Mouse (Mus musculus): Measurements from ENCODE around the gene Gramd4. TPM values are rescaled to one million over a fixed set of nuclear protein-coding genes. Genes with fewer than 3 reads are reported as not detected.

Gramd4 gene
- total and polyA plus RNA-seq, 3 experiments: 0.17 to 0.66 (median 0.56) TPM

GRCm38 (mm10) chr15:86171316-86171715 is 113.8 kb downstream of the Gramd4 start:
- dilution Hi-C loops (cut with MboI; ENCODE audit: extremely low pct_ligation_motif_present, extremely low pct_unique_long_range_greater_than_20kb, low sequenced_read_pairs) (no loop called here), in situ Hi-C loops (cut with MboI; ENCODE audit: low pct_ligation_motif_present, low pct_unique_long_range_greater_than_20kb, low sequenced_read_pairs) (no loop called here)
- peaks cover 29% of the 10 kb centered on the region for H3K27me3 ChIP-seq (replicated peaks)
- H3K9ac ChIP-seq (ENCODE audit: insufficient read depth, low read depth): no peak overlapping the region
- H3K36me3 ChIP-seq (replicated peaks in 1 of 2; ENCODE audit: control insufficient read depth in 1 of 2, insufficient read depth in 1 of 2, low read length in 1 of 2): no peaks in the 10 kb centered on the region
- H3K4me1 ChIP-seq (ENCODE audit: control insufficient read depth in 1 of 2, insufficient read depth in 2 of 2): peaks cover 34 to 49% of the 10 kb centered on the region in 2 experiments
- 0 out of 2 replicates have a peak, but pooled peaks cover 3% of the 10 kb centered on the region for H3K79me2 ChIP-seq (replicated peaks; ENCODE audit: control insufficient read depth, extremely low read depth, insufficient read depth, poor library complexity, severe bottlenecking)
- H3K4me3 ChIP-seq (replicated peaks in 1 of 3; ENCODE audit: low read depth in 2 of 3, low read length in 2 of 3, poor library complexity in 1 of 3): no peak overlapping the region
- DNase-seq (ENCODE audit: extremely low read depth): no peak
- H3K4me2 ChIP-seq (ENCODE audit: insufficient read depth, low read depth, poor library complexity, severe bottlenecking): no peak overlapping the region
- TF ChIP-seq UBTF (IDR thresholded peaks at IDR 0.05; ENCODE audit: low read depth, low read length) (no peak), POLR2A (IDR thresholded peaks at IDR 0.05; ENCODE audit: low read depth, low read length) (no peak), TCF12 (IDR thresholded peaks at IDR 0.05; ENCODE audit: low read depth, low read length) (no peak), RCOR1 (conservative IDR thresholded peaks at IDR 0.05; ENCODE audit: low read depth, low read length) (no peak), HCFC1 (IDR thresholded peaks at IDR 0.05; ENCODE audit: low read depth, low read length) (no peak), ZKSCAN1 (IDR thresholded peaks at IDR 0.05; ENCODE audit: borderline replicate concordance, low read depth, low read length) (no peak), USF1 (IDR thresholded peaks at IDR 0.05; ENCODE audit: low read depth, low read length) (no peak), KAT2A (IDR thresholded peaks at IDR 0.05; ENCODE audit: insufficient replicate concordance, low read length) (no peak), GABPA (IDR thresholded peaks at IDR 0.05; ENCODE audit: insufficient replicate concordance, low read depth, low read length) (no peak), RAD21 (IDR thresholded peaks at IDR 0.05; ENCODE audit: low read depth, low read length) (no peak), CHD2 (IDR thresholded peaks at IDR 0.05; ENCODE audit: low read length) (no peak), SIN3A (IDR thresholded peaks at IDR 0.05; ENCODE audit: low read length) (no peak), NRF1 (IDR thresholded peaks at IDR 0.05; ENCODE audit: low read depth, low read length) (no peak)
- no peaks in the 10 kb centered on the region for H3K9me3 ChIP-seq (replicated peaks; ENCODE audit: low read length)
- no peak overlapping the region for H3K27ac ChIP-seq (ENCODE audit: insufficient read depth, low read depth)

GRCm38 (mm10) chr15:86172124-86172523 is 114.6 kb downstream of the Gramd4 start:
- Histone ChIP-seq H3K79me2 (replicated peaks; ENCODE audit: control insufficient read depth, extremely low read depth, insufficient read depth, poor library complexity, severe bottlenecking) (0 out of 2 replicates have a peak, but pooled peaks cover 3% of the 10 kb centered on the region), H3K9me3 (replicated peaks; ENCODE audit: low read length) (no peaks in the 10 kb centered on the region), H3K4me2 (ENCODE audit: insufficient read depth, low read depth, poor library complexity, severe bottlenecking) (no peak overlapping the region), H3K4me1 (ENCODE audit: control insufficient read depth in 1 of 2, insufficient read depth in 2 of 2) (peaks cover 35 to 56% of the 10 kb centered on the region in 2 experiments), H3K27ac (ENCODE audit: insufficient read depth, low read depth) (no peak overlapping the region), H3K4me3 (replicated peaks in 1 of 3; ENCODE audit: low read depth in 2 of 3, low read length in 2 of 3, poor library complexity in 1 of 3) (no peak overlapping the region), H3K27me3 (replicated peaks) (peaks cover 33% of the 10 kb centered on the region), H3K36me3 (replicated peaks in 1 of 2; ENCODE audit: control insufficient read depth in 1 of 2, insufficient read depth in 1 of 2, low read length in 1 of 2) (no peaks in the 10 kb centered on the region), H3K9ac (ENCODE audit: insufficient read depth, low read depth) (no peak overlapping the region)
- DNase-seq (ENCODE audit: extremely low read depth): no peak
- dilution Hi-C loops (cut with MboI; ENCODE audit: extremely low pct_ligation_motif_present, extremely low pct_unique_long_range_greater_than_20kb, low sequenced_read_pairs): no loop called here
- no peak for TF ChIP-seq EP300 (IDR thresholded peaks at IDR 0.05; ENCODE audit: low read length)
- in situ Hi-C loops (cut with MboI; ENCODE audit: low pct_ligation_motif_present, low pct_unique_long_range_greater_than_20kb, low sequenced_read_pairs): no loop called here

- Histone ChIP-seq H3K9ac (ENCODE audit: insufficient read depth, low read depth) (no peak overlapping the region), H3K9me3 (replicated peaks; ENCODE audit: low read length) (no peaks in the 10 kb centered on the region), H3K79me2 (replicated peaks; ENCODE audit: control insufficient read depth, extremely low read depth, insufficient read depth, poor library complexity, severe bottlenecking) (0 out of 2 replicates have a peak, but pooled peaks cover 3% of the 10 kb centered on the region), H3K4me3 (replicated peaks in 1 of 3; ENCODE audit: low read depth in 2 of 3, low read length in 2 of 3, poor library complexity in 1 of 3) (peak overlapping the region in 1 of 3 experiments; percentile 2), H3K4me1 (ENCODE audit: control insufficient read depth in 1 of 2, insufficient read depth in 2 of 2) (peaks cover 35 to 58% of the 10 kb centered on the region in 2 experiments), H3K4me2 (ENCODE audit: insufficient read depth, low read depth, poor library complexity, severe bottlenecking) (peak overlapping the region; percentile 80), H3K36me3 (replicated peaks in 1 of 2; ENCODE audit: control insufficient read depth in 1 of 2, insufficient read depth in 1 of 2, low read length in 1 of 2) (no peaks in the 10 kb centered on the region), H3K27me3 (replicated peaks) (peaks cover 35% of the 10 kb centered on the region), H3K27ac (ENCODE audit: insufficient read depth, low read depth) (peak overlapping the region; percentile 62)
- dilution Hi-C loops (cut with MboI; ENCODE audit: extremely low pct_ligation_motif_present, extremely low pct_unique_long_range_greater_than_20kb, low sequenced_read_pairs): no loop called here
- no peak for TF ChIP-seq ZKSCAN1 (IDR thresholded peaks at IDR 0.05; ENCODE audit: borderline replicate concordance, low read depth, low read length)
- 0 out of 2 replicates have a peak, but pooled peaks have one; percentile 19 for TF ChIP-seq TCF12 (IDR thresholded peaks at IDR 0.05; ENCODE audit: low read depth, low read length)
- DNase-seq (ENCODE audit: extremely low read depth): no peak
- in situ Hi-C loops (cut with MboI; ENCODE audit: low pct_ligation_motif_present, low pct_unique_long_range_greater_than_20kb, low sequenced_read_pairs): no loop called here
Observed at GRCm38 (mm10) chr15:86172526-86172925, 115.0 kb downstream of the Gramd4 start.
